ENCODE assay signal across 16 mouse cellular contexts in genomic region chr16:91446778-91447511, GRCm38 (mm10). TPM values are rescaled to one million over a fixed set of nuclear protein-coding genes. Genes with fewer than 3 reads are reported as not detected.
A peak's percentile ranks its signal among the peaks of the same experiment; 100 is the strongest.
DNase-seq lines count a peak whose midpoint lies in the region; ATAC-seq and TF ChIP-seq lines count a peak whose summit lies in the region.
"Had no signal": no experiment of that assay in that cellular context is flagged by ENCODE, and none has a peak within 500 bp of the region (broad histone marks: within the 10 kb centered on the region; RNA-seq: fewer than 3 reads in every experiment).

No protein-coding gene starts in this region.

- no peaks in the 10 kb centered on the region for H3K27me3 ChIP-seq in intestine, embryonic 16.5 days (replicated peaks; ENCODE audit: control insufficient read depth, insufficient read depth, low read length)
- no peaks in the 10 kb centered on the region for H3K27me3 ChIP-seq in intestine, embryonic 15.5 days (replicated peaks)
- no peaks in the 10 kb centered on the region for H3K27me3 ChIP-seq in liver, embryonic 11.5 days (replicated peaks; ENCODE audit: control insufficient read depth, insufficient read depth, low read length)
- H3K27me3 ChIP-seq in splenic B cell, adult 2 months (ENCODE audit: control insufficient read depth, insufficient read depth, low read length, poor library complexity, severe bottlenecking): no peaks in the 10 kb centered on the region
- H3K27me3 ChIP-seq: embryonic facial prominence, embryonic 15.5 days; heart, embryonic 13.5 days; kidney, embryonic 15.5 days had no signal

- no peak overlapping the region for H3K27ac ChIP-seq in intestine, embryonic 16.5 days (ENCODE audit: low read length)
- no peak overlapping the region for H3K27ac ChIP-seq in intestine, embryonic 15.5 days
- H3K27ac ChIP-seq in liver, embryonic 11.5 days (ENCODE audit: low read depth, low read length): peak overlapping the region; percentile 79
- no peak overlapping the region for H3K27ac ChIP-seq in layer of hippocampus, adult 2 months
- H3K27ac ChIP-seq: embryonic facial prominence, embryonic 15.5 days; heart, embryonic 13.5 days; kidney, embryonic 15.5 days; macrophage had no signal

- H3K4me2 ChIP-seq in intestine, embryonic 16.5 days (ENCODE audit: low read depth, low read length): no peak overlapping the region
- no peak overlapping the region for H3K4me2 ChIP-seq in intestine, embryonic 15.5 days (replicated peaks)
- 0 out of 2 replicates have a peak overlapping the region, but pooled peaks have one; percentile 41 for H3K4me2 ChIP-seq in liver, embryonic 11.5 days
- H3K4me2 ChIP-seq: embryonic facial prominence, embryonic 15.5 days; heart, embryonic 13.5 days; kidney, embryonic 15.5 days had no signal

- no peak for TF ChIP-seq CTCF in layer of hippocampus, adult 2 months (conservative IDR thresholded peaks at IDR 0.05)

- H3K4me1 ChIP-seq in intestine, embryonic 16.5 days (ENCODE audit: control insufficient read depth, insufficient read depth, low read length): 0 out of 2 replicates have a peak, but pooled peaks cover 4% of the 10 kb centered on the region
- no peaks in the 10 kb centered on the region; the same call in 1 of the 2 replicates for H3K4me1 ChIP-seq in intestine, embryonic 15.5 days (replicated peaks)
- H3K4me1 ChIP-seq in liver, embryonic 11.5 days (replicated peaks; ENCODE audit: control insufficient read depth, insufficient read depth, low read length): peaks cover 47% of the 10 kb centered on the region
- H3K4me1 ChIP-seq: kidney, embryonic 15.5 days had no signal

- no peaks in the 10 kb centered on the region for H3K9me3 ChIP-seq in intestine, embryonic 16.5 days (ENCODE audit: control insufficient read depth, low read length)
- H3K9me3 ChIP-seq in intestine, embryonic 15.5 days: no peaks in the 10 kb centered on the region
- no peaks in the 10 kb centered on the region for H3K9me3 ChIP-seq in liver, embryonic 11.5 days (ENCODE audit: control insufficient read depth, low read length)
- H3K9me3 ChIP-seq: embryonic facial prominence, embryonic 15.5 days; heart, embryonic 13.5 days; kidney, embryonic 15.5 days had no signal

- DNase-seq in liver, embryonic 11.5 days (ENCODE audit: low spot score): no peak
- DNase-seq in splenic B cell, adult 2 months (ENCODE audit: low read depth, low spot score): peak; percentile 74
- no peak for DNase-seq in urinary bladder, postnatal 10 days (ENCODE audit: low spot score)
- no peak for DNase-seq in adrenal gland, postnatal 25 days
- DNase-seq in layer of hippocampus, adult 2 months (ENCODE audit: low spot score in 2 of 2): no peak
- DNase-seq: cerebellum, adult 11 months; right cerebral cortex, postnatal 14 days had no signal

- 70% methylated on average over 8 of the region's 8 CpGs for WGBS in intestine, embryonic 16.5 days
- WGBS in intestine, embryonic 15.5 days: 68% methylated on average over 8 of the region's 8 CpGs
- 62% methylated on average over 8 of the region's 8 CpGs for WGBS in liver, embryonic 11.5 days

- no peak overlapping the region for H3K4me3 ChIP-seq in intestine, embryonic 16.5 days (ENCODE audit: low read length)
- H3K4me3 ChIP-seq in intestine, embryonic 15.5 days (replicated peaks): no peak overlapping the region
- H3K4me3 ChIP-seq in liver, embryonic 11.5 days (ENCODE audit: low read depth, low read length): no peak overlapping the region
- no peak overlapping the region for H3K4me3 ChIP-seq in layer of hippocampus, adult 2 months
- H3K4me3 ChIP-seq: embryonic facial prominence, embryonic 15.5 days; heart, embryonic 13.5 days; kidney, embryonic 15.5 days had no signal

- 0 out of 2 replicates have a peak, but pooled peaks have one; percentile 11 for ATAC-seq in intestine, embryonic 16.5 days
- ATAC-seq in intestine, embryonic 15.5 days: no peak
- peak; percentile 24 for ATAC-seq in activated CD4-positive, CD25-positive, alpha-beta regulatory T cell, adult 4 months
- ATAC-seq in liver, embryonic 11.5 days (replicated peaks; ENCODE audit: low FRiP score): 0 out of 2 replicates have a peak, but pooled peaks have one; percentile 3

- H3K9ac ChIP-seq in intestine, embryonic 16.5 days (ENCODE audit: low read depth, low read length): no peak overlapping the region
- H3K9ac ChIP-seq in intestine, embryonic 15.5 days: no peak overlapping the region
- H3K9ac ChIP-seq in liver, embryonic 11.5 days (ENCODE audit: low read depth, low read length): peak overlapping the region; percentile 56; the same call in 1 of the 2 replicates
- H3K9ac ChIP-seq: embryonic facial prominence, embryonic 15.5 days; heart, embryonic 13.5 days; kidney, embryonic 15.5 days had no signal

- no peaks in the 10 kb centered on the region for H3K36me3 ChIP-seq in intestine, embryonic 16.5 days (ENCODE audit: control insufficient read depth, insufficient read depth, low read length)
- no peaks in the 10 kb centered on the region for H3K36me3 ChIP-seq in intestine, embryonic 15.5 days
- no peaks in the 10 kb centered on the region for H3K36me3 ChIP-seq in liver, embryonic 11.5 days (ENCODE audit: control insufficient read depth, insufficient read depth, low read length)
- no peaks in the 10 kb centered on the region for H3K36me3 ChIP-seq in splenic B cell, adult 2 months (ENCODE audit: control insufficient read depth, insufficient read depth, low read length, poor library complexity, severe bottlenecking)
- H3K36me3 ChIP-seq: embryonic facial prominence, embryonic 15.5 days; heart, embryonic 13.5 days; kidney, embryonic 15.5 days had no signal

RNA-seq across cellular contexts. Expression of gene Ifnar1, which starts 38.1 kb away (rescaled TPM):
- polyA plus RNA-seq in intestine, embryonic 16.5 days (2015; fragmentation: Nextera tagmentation; extraction: Ambion mirVana): 39.4 and 39.5 TPM in 2 replicates
- polyA plus RNA-seq in intestine, embryonic 15.5 days (2015; fragmentation: Nextera tagmentation; extraction: Ambion mirVana): 40.1 and 42.0 TPM in 2 replicates
- polyA plus RNA-seq in activated CD4-positive, CD25-positive, alpha-beta regulatory T cell, adult 4 months (2017; shearing (Covaris generic)): 10 to 100 TPM; 87.0 to 90.6 TPM
- polyA plus RNA-seq in liver, embryonic 11.5 days (2014; fragmentation: Nextera tagmentation; extraction: Ambion mirVana): 32.6 and 35.5 TPM in 2 replicates
- total RNA-seq in adrenal gland, postnatal 25 days (2021): 57.5 and 70.8 TPM in 2 replicates
- total RNA-seq in layer of hippocampus, adult 2 months (2021): 10 to 100 TPM; 42.2 to 45.9 TPM

RNA-seq across cellular contexts. Expression of gene Il10rb, which starts 41.0 kb away (rescaled TPM):
- polyA plus RNA-seq in intestine, embryonic 16.5 days (2015; fragmentation: Nextera tagmentation; extraction: Ambion mirVana): 103 and 120 TPM in 2 replicates
- 64.8 and 74.4 TPM in 2 replicates for polyA plus RNA-seq in intestine, embryonic 15.5 days (2015; fragmentation: Nextera tagmentation; extraction: Ambion mirVana)
- 100 to 1,000 TPM; 108 to 129 TPM for polyA plus RNA-seq in activated CD4-positive, CD25-positive, alpha-beta regulatory T cell, adult 4 months (2017; shearing (Covaris generic))
- polyA plus RNA-seq in liver, embryonic 11.5 days (2014; fragmentation: Nextera tagmentation; extraction: Ambion mirVana): 29.8 and 32.9 TPM in 2 replicates
- 281 and 313 TPM in 2 replicates for total RNA-seq in adrenal gland, postnatal 25 days (2021)
- 1 to 10 TPM; 8.6 to 9.0 TPM for total RNA-seq in layer of hippocampus, adult 2 months (2021)

RNA-seq across cellular contexts. Expression of gene Gm21970, which starts 55.4 kb away (rescaled TPM):
- polyA plus RNA-seq in intestine, embryonic 16.5 days (2015; fragmentation: Nextera tagmentation; extraction: Ambion mirVana): not detected in 2 replicates
- polyA plus RNA-seq in intestine, embryonic 15.5 days (2015; fragmentation: Nextera tagmentation; extraction: Ambion mirVana): not detected in 2 replicates
- polyA plus RNA-seq in activated CD4-positive, CD25-positive, alpha-beta regulatory T cell, adult 4 months (2017; shearing (Covaris generic)): 1 to 10 TPM in 1 of 2 experiments, not detected in 1; 1.9 TPM
- not detected in 2 replicates for polyA plus RNA-seq in liver, embryonic 11.5 days (2014; fragmentation: Nextera tagmentation; extraction: Ambion mirVana)
- total RNA-seq in adrenal gland, postnatal 25 days (2021): not detected in 2 replicates
- total RNA-seq in layer of hippocampus, adult 2 months (2021): not detected
- total RNA-seq: left cerebral cortex, adult 8-10 months had no signal
- polyA plus RNA-seq: embryonic facial prominence, embryonic 15.5 days; heart, embryonic 13.5 days; kidney, embryonic 15.5 days; macrophage; neural tube, embryonic 11.5 days had no signal
